Mouse (Mus musculus) limb, embryonic 13.5 days (tissue): ENCODE measurements around the gene Mier3. TPM values are rescaled to one million over a fixed set of nuclear protein-coding genes. Genes with fewer than 3 reads are reported as not detected.

Source experiments
- ATAC-seq: fragments of 200-750 bp; cut with Nextera tagmentation; 2 replicates; pipeline ENCODE4 v1.8.0; 2017; ENCODE audit warnings: low read depth, moderate number of reproducible peaks, moderate TSS enrichment; ENCODE audit not compliant: low FRiP score
- H3K27ac ChIP-seq: fragments of 300-500 bp; sonication (generic); 2 replicates; pipeline ENCODE4 v1.5.1; 2015; ENCODE audit warnings: inconsistent platforms, mild to moderate bottlenecking, moderate library complexity
- H3K27me3 ChIP-seq: fragments of 300-500 bp; sonication (generic); 2 replicates; pipeline ENCODE4 v1.6.1; 2015; ENCODE audit warnings: mild to moderate bottlenecking, inconsistent platforms
- H3K36me3 ChIP-seq: fragments of 300-500 bp; sonication (generic); 2 replicates; pipeline ENCODE4 v1.6.1; 2015; ENCODE audit warnings: inconsistent platforms, mild to moderate bottlenecking, moderate library complexity
- H3K4me1 ChIP-seq: fragments of 300-500 bp; sonication (generic); 2 replicates; pipeline ENCODE4 v1.6.1; 2015; ENCODE audit warnings: inconsistent platforms
- H3K4me2 ChIP-seq: fragments of 300-500 bp; sonication (generic); replicated peaks from 2 replicates; pipeline ENCODE4 v1.6.1; 2015; ENCODE audit warnings: inconsistent platforms, mild to moderate bottlenecking, moderate library complexity
- H3K4me3 ChIP-seq: fragments of 300-500 bp; sonication (generic); 2 replicates; pipeline ENCODE4 v1.5.1; 2015; ENCODE audit warnings: moderate library complexity, mild to moderate bottlenecking, inconsistent platforms
- H3K9ac ChIP-seq: fragments of 300-500 bp; sonication (generic); 2 replicates; pipeline ENCODE4 v1.6.1; 2015; ENCODE audit warnings: mild to moderate bottlenecking, inconsistent platforms
- H3K9me3 ChIP-seq: fragments of 300-500 bp; sonication (generic); 2 replicates; pipeline ENCODE4 v1.6.1; 2016; ENCODE audit warnings: inconsistent platforms
- WGBS: fragments of 180-500 bp; shearing (Covaris S2); methylation state at CpG from one replicate; pipeline ENCODE4 v1.1.7; 2015; 5-methylcytosine and 5-hydroxymethylcytosine counted together
- polyA plus RNA-seq: library from polyadenylated mRNA; unstranded; fragments of >200 nt; fragmentation: Nextera tagmentation; extraction: Ambion mirVana; gene quantifications from 2 replicates; pipeline ENCODE4 v1.2.1, GENCODE M21; 2015

Mier3 gene
- 26.9 and 27.5 TPM in 2 replicates for polyA plus RNA-seq

DNA sequence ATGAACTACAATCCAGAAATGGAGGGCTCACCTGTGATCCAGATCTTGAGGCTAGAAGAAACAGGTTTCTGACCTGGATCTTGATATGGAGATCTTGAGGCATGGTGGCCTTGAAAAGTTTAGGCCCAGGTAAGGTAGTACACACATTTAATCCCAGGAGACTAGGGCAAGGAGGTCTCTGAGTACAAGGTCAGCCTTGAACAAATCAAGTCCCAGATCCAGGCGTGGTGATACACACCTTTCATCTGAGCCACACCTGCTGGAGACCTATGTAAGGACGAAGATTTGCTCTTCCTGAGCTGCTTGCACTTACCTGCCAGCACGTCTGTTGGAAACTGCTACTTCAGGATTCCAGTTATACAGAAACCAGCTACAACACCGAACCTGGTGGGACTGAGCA is at the start of gene Mier3:
Gene Mier3 (plus strand): TSS at position 301 of the 400 bp plus-strand sequence.
- H3K27ac ChIP-seq: no peak within 1 kb of the TSS
- H3K36me3 ChIP-seq: no peaks in the 10 kb centered on the region
- no peak within 1 kb of the TSS for H3K4me3 ChIP-seq
- no peak for ATAC-seq
- no peak within 1 kb of the TSS for H3K4me2 ChIP-seq
- no peak within 1 kb of the TSS for H3K9ac ChIP-seq
- H3K27me3 ChIP-seq: no peaks in the 10 kb centered on the region
- 0 out of 2 replicates have a peak, but pooled peaks cover 5% of the 10 kb centered on the region for H3K4me1 ChIP-seq
- WGBS: 85% methylated on average over 4 of the region's 4 CpGs
- peaks cover under 1% of the 10 kb centered on the region; the same call in 1 of the 2 replicates for H3K9me3 ChIP-seq

DNA sequence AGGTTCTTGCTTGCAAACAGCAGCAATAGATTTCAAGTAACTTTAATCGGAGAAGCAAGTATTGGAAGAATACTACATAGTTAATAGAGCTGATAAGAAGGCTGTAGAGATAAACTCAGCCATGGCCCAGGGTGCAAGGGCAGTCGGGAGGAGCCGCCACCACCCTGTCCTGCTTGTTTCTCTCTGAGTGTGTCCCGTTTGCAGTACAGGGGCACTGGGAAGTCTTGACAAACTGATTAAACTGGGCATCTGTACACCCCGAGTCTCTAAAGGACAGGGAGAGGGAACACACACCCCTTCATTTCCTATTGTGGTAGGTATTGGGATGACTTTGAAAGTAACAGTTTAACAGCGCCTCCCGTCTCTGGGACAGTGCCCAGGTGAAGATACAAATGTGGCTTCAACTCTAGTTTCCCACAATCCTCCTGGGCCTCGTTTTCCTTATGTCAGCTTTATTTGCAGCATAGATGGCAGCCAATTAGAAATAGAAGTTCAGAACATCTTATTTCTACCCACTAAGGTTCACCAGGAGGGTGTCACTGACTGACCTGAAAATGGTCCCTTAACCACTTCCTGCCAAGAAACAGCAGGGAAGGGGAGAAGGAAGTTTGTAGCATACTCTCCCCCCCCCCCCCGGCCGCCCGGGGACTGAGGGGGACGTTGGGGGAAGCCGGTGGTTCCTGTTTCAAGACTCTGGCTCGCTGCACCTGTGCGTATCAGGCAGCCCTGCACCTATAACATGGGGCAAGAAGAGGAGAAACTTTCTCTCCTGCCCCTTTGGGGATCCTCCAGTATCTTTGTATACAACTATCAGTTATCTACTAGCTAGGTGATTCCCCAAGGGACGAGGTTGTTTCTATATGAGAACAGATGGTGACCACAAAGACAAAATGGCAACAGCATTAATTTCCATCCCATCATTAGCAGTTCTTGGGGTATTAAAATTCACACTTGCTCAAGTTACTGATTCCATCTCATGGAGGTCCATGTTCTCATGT is 46.3 kb upstream of the Mier3 start:
- H3K4me2 ChIP-seq: no peak overlapping the region
- 0 out of 2 replicates have a peak, but pooled peaks cover 7% of the 10 kb centered on the region for H3K9me3 ChIP-seq
- no peaks in the 10 kb centered on the region for H3K36me3 ChIP-seq
- H3K4me1 ChIP-seq: no peaks in the 10 kb centered on the region
- H3K27ac ChIP-seq: no peak overlapping the region
- no peak for ATAC-seq
- 83% methylated on average over 16 of the region's 16 CpGs for WGBS
- no peak overlapping the region for H3K4me3 ChIP-seq
- H3K27me3 ChIP-seq: no peaks in the 10 kb centered on the region
- no peak overlapping the region for H3K9ac ChIP-seq

DNA sequence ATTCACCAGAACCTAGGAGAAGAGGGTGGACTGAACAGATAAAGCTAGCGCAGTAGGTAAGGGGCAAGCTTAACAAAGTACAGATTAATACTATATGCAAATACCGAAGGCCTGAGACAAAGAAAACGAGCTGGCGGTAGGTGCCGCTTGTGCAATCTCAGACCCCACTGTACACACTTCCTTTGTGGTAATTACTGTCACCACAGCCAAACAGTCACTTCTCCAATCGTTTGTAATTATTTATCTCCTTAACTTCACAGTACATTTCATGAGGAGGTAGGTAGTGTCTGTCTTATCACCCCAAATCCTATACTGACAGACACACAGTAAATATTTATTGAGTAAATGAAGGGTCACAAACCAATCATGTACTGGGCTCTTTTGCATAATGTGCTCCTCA is 40.5 kb upstream of the Mier3 start:
- H3K27ac ChIP-seq: no peak overlapping the region
- no peak overlapping the region for H3K4me2 ChIP-seq
- WGBS: 92% methylated on average over 6 of the region's 6 CpGs
- no peak overlapping the region for H3K4me3 ChIP-seq
- no peak overlapping the region for H3K9ac ChIP-seq
- no peaks in the 10 kb centered on the region for H3K27me3 ChIP-seq
- 0 out of 2 replicates have a peak, but pooled peaks cover 7% of the 10 kb centered on the region for H3K9me3 ChIP-seq
- no peaks in the 10 kb centered on the region for H3K36me3 ChIP-seq
- H3K4me1 ChIP-seq: no peaks in the 10 kb centered on the region
- ATAC-seq: no peak

DNA sequence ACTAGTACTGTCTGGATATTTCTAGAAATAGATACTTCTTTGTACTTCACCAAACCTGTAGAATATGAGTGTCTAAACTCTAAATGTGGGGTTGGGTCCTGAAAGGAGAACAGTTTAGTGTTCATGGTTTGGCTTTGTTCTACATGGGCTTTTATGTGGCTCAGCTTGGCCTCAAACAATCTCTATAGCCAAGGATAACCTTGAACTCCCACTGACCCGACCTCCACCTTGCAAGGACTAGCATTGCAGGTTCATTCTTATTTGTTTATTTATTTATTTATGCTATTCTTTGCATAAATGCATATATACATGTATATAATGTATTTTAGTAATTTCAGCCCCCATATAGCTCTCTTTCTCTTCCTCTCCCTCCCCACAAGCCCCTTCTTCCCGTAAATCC is 37.1 kb upstream of the Mier3 start:
- no peaks in the 10 kb centered on the region for H3K4me1 ChIP-seq
- H3K4me2 ChIP-seq: no peak overlapping the region
- no peak for ATAC-seq
- WGBS: 78% methylated on average over 2 of the region's 2 CpGs
- H3K36me3 ChIP-seq: no peaks in the 10 kb centered on the region
- no peak overlapping the region for H3K27ac ChIP-seq
- no peaks in the 10 kb centered on the region for H3K9me3 ChIP-seq
- H3K9ac ChIP-seq: no peak overlapping the region
- no peaks in the 10 kb centered on the region for H3K27me3 ChIP-seq
- H3K4me3 ChIP-seq: no peak overlapping the region

DNA sequence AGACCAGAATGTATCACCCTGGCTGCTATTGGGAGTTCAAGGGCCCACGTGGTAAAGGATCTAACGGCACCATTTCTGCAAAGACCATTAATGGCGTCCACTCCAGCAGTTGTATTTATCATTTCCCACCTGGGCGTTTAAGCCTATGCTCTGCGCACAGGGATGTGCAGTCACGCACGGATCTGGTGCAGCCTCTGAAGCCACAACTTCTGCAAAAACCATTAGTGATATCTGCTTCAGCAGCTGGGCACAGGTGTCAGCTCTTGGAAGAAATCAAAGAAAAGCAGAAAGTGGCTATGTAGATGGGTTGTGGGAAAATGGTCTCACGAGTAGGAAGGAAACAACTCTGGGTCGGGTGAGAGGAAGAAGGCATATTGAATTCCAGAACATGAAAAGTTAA is 34.6 kb upstream of the Mier3 start:
- 68% methylated on average over 9 of the region's 9 CpGs for WGBS
- H3K4me2 ChIP-seq: no peak overlapping the region
- no peak overlapping the region for H3K9ac ChIP-seq
- no peak overlapping the region for H3K4me3 ChIP-seq
- no peaks in the 10 kb centered on the region for H3K36me3 ChIP-seq
- H3K27ac ChIP-seq: no peak overlapping the region
- ATAC-seq: no peak
- H3K4me1 ChIP-seq: no peaks in the 10 kb centered on the region
- no peaks in the 10 kb centered on the region for H3K27me3 ChIP-seq
- 0 out of 2 replicates have a peak, but pooled peaks cover 6% of the 10 kb centered on the region for H3K9me3 ChIP-seq

DNA sequence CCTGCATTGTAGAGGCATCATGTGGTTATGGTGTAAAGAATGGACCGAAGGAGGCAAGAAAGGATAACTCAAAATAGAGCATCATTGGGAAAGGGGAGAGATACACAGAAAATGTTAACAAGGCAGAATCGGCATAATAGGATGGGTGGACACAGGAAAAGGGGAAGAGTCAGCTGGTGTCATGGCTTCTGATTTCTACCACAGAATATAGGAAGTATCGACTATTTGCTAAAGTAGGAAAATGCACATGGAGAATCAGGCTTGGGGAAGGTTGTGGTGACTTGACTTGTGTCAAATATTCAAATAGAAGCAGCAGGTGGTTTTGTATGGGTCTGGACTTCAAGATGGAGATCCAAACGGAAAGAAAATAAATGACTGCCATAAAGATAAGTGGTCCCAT is 33.5 kb upstream of the Mier3 start:
- no peak overlapping the region for H3K9ac ChIP-seq
- H3K27me3 ChIP-seq: no peaks in the 10 kb centered on the region
- no peak overlapping the region for H3K27ac ChIP-seq
- H3K4me3 ChIP-seq: no peak overlapping the region
- H3K4me2 ChIP-seq: no peak overlapping the region
- H3K9me3 ChIP-seq: 0 out of 2 replicates have a peak, but pooled peaks cover 6% of the 10 kb centered on the region
- no peaks in the 10 kb centered on the region for H3K36me3 ChIP-seq
- no peaks in the 10 kb centered on the region for H3K4me1 ChIP-seq
- 83% methylated on average over 4 of the region's 4 CpGs for WGBS
- no peak for ATAC-seq

DNA sequence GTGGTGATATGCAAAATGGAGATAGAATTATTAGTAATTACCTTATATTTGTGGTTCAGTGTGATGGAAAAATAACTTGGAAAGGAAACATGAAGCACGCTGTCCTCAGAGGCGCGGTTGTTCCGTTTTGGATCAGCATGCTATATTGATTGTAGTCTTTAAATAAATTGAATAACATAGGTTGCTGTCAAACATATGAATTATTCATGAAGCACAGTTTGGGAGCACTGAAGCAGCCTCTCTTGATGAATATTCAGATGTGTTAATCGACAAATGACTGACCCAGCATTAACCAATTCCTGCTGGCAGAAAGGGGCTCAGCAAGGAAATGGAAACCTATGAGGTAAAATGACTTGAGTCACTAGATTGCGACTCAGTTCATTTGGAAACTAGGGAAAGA is 29.8 kb upstream of the Mier3 start:
- WGBS: 79% methylated on average over 6 of the region's 6 CpGs
- no peak for ATAC-seq

DNA sequence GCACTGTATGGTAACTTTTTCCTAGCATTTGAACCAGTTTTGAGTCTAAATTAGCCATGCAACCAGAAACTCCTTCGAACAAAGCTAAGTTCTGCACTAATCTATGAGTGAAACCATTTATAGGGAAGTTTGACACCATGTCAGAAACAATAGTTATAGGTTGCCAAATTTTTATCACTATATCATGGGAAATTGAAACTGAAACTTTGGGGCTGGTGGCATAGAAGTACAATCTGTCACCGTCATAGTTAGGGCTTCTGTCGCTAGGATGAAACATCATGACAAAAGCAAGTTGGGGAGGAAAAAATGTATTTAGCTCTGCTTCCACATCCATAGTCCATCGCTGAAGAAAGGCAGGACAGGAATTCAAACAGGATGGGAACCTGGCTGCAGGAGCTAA is 25.5 kb upstream of the Mier3 start:
- Histone ChIP-seq H3K27me3 (no peaks in the 10 kb centered on the region), H3K36me3 (no peaks in the 10 kb centered on the region), H3K4me2 (no peak overlapping the region), H3K9ac (no peak overlapping the region), H3K9me3 (no peaks in the 10 kb centered on the region), H3K27ac (no peak overlapping the region), H3K4me3 (no peak overlapping the region), H3K4me1 (peaks cover 21% of the 10 kb centered on the region)
- WGBS: 88% methylated on average over 4 of the region's 4 CpGs
- no peak for ATAC-seq

More for the DNA sequence above, 29.8 kb upstream of the Mier3 start:
- Histone ChIP-seq H3K27ac (no peak overlapping the region), H3K4me1 (no peaks in the 10 kb centered on the region), H3K4me3 (no peak overlapping the region), H3K9me3 (0 out of 2 replicates have a peak, but pooled peaks cover 6% of the 10 kb centered on the region), H3K36me3 (no peaks in the 10 kb centered on the region), H3K9ac (no peak overlapping the region), H3K4me2 (no peak overlapping the region), H3K27me3 (no peaks in the 10 kb centered on the region)

DNA sequence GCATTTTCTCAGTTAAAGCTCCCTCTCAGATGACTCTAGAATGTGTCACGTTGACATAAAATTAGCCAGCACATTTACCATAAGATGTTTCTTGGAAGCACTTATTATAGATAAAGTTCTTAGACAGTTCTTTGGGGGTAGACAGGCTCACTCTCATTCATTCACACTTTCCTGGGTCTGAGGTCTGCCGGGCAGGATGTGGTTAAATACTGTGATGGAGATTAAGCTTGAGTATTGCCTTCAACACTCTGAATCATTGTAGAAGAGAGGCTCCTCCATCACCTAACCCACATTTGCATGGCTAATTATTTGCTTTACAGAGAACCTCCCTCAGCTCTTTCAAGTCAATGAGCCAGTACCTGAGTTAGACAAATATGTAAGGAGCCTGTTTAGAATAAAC is 24.9 kb upstream of the Mier3 start:
- Histone ChIP-seq H3K9ac (no peak overlapping the region), H3K4me3 (no peak overlapping the region), H3K27me3 (no peaks in the 10 kb centered on the region), H3K9me3 (no peaks in the 10 kb centered on the region), H3K36me3 (no peaks in the 10 kb centered on the region), H3K4me1 (peaks cover 25% of the 10 kb centered on the region), H3K4me2 (no peak overlapping the region), H3K27ac (no peak overlapping the region)
- 79% methylated on average over 2 of the region's 2 CpGs for WGBS
- no peak for ATAC-seq

DNA sequence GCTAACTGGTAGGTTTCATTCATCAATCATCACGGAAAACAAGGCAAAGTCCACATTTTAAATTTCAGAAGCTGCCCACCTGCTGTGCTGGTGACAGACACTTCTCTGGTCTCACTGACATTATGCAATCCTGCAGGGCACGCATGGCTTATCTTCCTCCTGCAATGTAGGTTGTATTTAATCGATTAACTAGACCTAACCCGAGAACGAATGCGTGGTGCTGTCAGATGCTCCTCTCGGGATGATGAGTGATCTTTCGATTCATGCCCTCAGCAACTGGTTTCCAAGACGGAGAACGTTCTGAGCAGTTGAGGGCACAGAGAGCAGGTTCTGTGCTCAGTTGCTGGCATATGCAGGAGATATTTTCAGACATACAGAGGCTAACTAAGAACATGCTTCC is 24.5 kb upstream of the Mier3 start:
- Histone ChIP-seq H3K4me2 (no peak overlapping the region), H3K27ac (no peak overlapping the region), H3K9me3 (no peaks in the 10 kb centered on the region), H3K4me3 (no peak overlapping the region), H3K9ac (no peak overlapping the region), H3K27me3 (no peaks in the 10 kb centered on the region), H3K36me3 (no peaks in the 10 kb centered on the region), H3K4me1 (peaks cover 25% of the 10 kb centered on the region)
- ATAC-seq: no peak
- 81% methylated on average over 10 of the region's 10 CpGs for WGBS

DNA sequence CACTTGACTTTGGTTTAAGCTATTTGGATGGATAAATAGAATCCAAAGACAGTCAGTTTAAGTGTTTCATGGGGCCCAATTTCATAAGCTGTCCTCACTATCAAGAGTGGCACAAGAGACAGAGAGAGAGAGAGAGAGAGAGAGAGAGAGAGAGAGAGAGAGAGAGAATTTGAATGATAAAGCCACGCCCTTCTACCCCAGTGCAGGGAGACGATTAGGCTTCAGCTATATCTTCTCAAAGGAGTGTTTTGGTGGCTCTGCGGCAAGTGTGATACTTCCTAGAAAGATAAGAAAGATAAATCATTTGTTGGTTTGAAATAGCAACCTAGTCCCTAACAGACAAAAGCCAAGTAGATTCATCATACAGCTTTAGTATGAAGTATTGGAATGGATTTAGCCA is 24.0 kb upstream of the Mier3 start:
- Histone ChIP-seq H3K4me2 (no peak overlapping the region), H3K4me1 (peaks cover 25% of the 10 kb centered on the region), H3K27ac (no peak overlapping the region), H3K9me3 (no peaks in the 10 kb centered on the region), H3K36me3 (no peaks in the 10 kb centered on the region), H3K9ac (no peak overlapping the region), H3K4me3 (no peak overlapping the region), H3K27me3 (no peaks in the 10 kb centered on the region)
- WGBS: 78% methylated on average over 3 of the region's 3 CpGs
- ATAC-seq: no peak

DNA sequence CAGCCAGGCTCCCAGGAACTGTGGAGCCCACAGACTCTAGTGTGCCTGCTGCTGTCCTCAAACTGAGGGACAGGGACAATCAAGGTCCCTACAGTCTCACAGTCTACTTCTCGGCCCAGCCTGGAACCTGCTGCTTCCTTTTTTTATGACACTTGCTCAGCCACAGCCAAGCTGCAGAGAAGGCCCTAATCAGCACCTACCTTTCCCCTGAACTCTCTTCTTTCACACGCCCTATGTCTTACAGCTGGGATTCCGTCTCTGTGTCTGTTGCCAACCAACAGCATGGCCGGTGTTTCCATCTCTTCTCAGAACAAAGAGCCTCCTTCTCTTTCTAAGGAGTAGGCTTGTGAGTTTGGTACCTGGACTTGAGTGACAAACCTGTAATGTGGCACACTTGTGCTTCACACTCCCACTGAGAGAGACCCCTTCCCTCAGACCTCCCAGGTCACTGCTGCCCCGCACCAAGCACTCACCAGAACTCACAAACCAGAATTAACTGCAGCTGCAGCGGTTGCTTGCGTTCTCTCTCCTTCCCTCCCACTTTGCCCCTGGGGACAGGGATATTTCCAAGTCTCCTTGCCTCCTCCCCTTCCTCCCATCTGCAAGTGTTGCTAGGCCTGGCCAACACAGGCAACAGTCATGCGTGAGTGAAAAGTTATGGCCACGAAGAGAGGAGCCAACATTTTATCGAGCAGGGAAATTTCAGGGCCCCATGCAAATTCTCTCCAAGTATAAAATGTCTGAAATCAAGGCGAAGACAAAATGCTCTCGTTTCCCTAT is 22.1 kb upstream of the Mier3 start:
- H3K4me3 ChIP-seq: no peak overlapping the region
- peak overlapping the region; percentile 74 for H3K27ac ChIP-seq
- no peaks in the 10 kb centered on the region for H3K9me3 ChIP-seq
- H3K4me1 ChIP-seq: peaks cover 25% of the 10 kb centered on the region
- no peaks in the 10 kb centered on the region for H3K36me3 ChIP-seq
- H3K4me2 ChIP-seq: peak overlapping the region; percentile 19
- 32% methylated on average over 12 of the region's 12 CpGs for WGBS
- no peak overlapping the region for H3K9ac ChIP-seq
- peak; percentile 88 for ATAC-seq
- no peaks in the 10 kb centered on the region for H3K27me3 ChIP-seq
